Mouse (Mus musculus) left cerebral cortex, postnatal 4 days (tissue): ENCODE measurements around the gene Ttc36. TPM values are rescaled to one million over a fixed set of nuclear protein-coding genes. Genes with fewer than 3 reads are reported as not detected.
"Not testable (repeated sequence)": the region's sequence is repeated elsewhere in the genome, so short reads cannot be mapped to it uniquely, and the experiment has no call there.

ENCODE experiments used
- DNase-seq: peaks from one replicate; pipeline ENCODE4 v3.0.0-alpha.2; 2022
- intact Hi-C: fragments of 180-260 bp; cut with DNase I; formaldehyde crosslinking; loops from one replicate; pipeline ENCODE4 v1.15.1; 2025
- total RNA-seq, 2 experiments: library from RNA; stranded (reverse); gene quantifications; 2 replicates each; pipeline ENCODE4 v1.2.3; 2021

Gene Ttc36
- total RNA-seq, 2 experiments from 2014 or later, result 0.54 to 1.0 TPM

DNA sequence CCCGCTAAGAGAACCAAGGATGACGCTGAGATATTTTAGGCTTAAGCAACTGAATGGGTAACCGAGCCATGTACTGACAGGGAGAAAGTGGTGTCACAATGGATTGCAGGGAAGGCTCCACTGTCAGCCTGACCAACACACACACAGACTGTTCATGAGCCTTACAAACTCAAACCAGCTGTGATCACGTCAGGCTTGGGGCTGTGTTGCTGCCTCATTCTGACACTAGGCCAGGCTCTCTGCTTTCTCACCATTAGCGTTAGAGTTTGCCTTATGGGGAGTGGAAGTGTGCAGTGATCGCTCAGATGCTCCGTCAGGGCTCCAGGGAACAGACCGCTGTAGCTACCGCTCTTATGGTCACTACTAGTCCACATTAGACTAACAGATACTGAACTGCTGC is 10.0 kb downstream of the Ttc36 start:
- intact Hi-C loops, result no loop called here
- no peak for DNase-seq

DNA sequence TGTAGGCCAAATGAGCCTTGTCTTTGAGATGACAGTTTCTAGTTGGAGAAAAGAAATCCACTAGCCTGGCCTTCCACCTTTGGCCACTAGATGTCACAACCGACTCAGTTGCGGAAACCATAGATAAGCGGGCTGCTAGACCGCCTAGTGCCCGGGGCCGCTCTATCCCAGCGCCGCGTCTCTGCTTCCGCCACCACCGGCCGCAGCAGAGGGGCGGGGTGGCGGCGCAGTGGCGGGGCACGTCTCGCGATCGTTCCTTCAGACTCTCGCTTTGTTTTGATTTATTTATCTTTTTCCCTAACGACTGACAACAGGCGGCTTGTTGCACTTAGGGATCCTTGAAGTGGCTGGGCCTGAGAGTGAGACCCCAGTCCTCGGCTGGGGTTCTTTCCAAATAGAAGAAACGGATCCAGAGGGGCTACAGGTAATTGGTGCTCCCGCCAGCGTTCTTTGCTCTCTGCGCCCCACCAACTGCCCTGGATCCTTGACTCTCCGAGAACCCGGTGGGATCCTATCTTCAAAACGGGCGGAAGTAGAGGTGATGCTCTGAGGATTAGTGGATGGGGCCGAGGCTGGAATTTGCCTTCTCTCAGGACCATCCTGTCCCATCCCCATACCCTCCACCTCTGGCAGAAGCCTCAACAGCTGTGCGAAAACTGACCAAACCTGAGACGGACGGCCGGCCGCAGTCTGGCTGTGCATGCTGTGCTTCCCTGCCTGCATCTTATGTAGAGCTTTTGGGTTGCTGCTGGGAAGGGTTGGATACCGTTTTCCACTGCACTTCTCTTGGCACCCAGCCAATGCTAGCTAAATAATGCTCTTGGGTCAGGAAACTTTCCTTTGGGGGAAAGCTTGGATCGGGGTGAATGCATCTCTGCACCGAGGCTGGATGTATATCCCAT is 29.9 kb downstream of the Ttc36 start:
- DNase-seq, result peak; percentile 95
- intact Hi-C loops, result no loop called here

- no peak for DNase-seq
- intact Hi-C loops, result no loop called here
Measured at GRCm38 (mm10) chr9:44772392-44772749, 30.5 kb downstream of the Ttc36 start.

- no peak for DNase-seq
- intact Hi-C loops, result no loop called here
Measured at GRCm38 (mm10) chr9:44771376-44771775, 31.5 kb downstream of the Ttc36 start.

DNA sequence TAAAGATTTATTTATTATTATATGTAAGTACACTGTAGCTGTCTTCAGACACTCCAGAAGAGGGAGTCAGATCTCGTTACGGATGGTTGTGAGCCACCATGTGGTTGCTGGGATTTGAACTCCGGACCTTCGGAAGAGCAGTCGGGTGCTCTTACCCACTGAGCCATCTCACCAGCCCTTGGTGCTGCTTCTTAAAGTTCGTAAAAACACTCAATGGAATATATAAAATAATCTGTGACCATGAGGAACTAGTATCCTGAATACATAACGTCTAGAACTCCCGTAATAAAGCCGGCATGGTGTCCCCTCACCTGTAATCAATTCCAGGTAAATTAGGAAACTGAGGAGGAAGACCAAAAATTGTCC is 34.9 kb downstream of the Ttc36 start:
- DNase-seq, intact Hi-C loops: not testable (repeated sequence)

DNA sequence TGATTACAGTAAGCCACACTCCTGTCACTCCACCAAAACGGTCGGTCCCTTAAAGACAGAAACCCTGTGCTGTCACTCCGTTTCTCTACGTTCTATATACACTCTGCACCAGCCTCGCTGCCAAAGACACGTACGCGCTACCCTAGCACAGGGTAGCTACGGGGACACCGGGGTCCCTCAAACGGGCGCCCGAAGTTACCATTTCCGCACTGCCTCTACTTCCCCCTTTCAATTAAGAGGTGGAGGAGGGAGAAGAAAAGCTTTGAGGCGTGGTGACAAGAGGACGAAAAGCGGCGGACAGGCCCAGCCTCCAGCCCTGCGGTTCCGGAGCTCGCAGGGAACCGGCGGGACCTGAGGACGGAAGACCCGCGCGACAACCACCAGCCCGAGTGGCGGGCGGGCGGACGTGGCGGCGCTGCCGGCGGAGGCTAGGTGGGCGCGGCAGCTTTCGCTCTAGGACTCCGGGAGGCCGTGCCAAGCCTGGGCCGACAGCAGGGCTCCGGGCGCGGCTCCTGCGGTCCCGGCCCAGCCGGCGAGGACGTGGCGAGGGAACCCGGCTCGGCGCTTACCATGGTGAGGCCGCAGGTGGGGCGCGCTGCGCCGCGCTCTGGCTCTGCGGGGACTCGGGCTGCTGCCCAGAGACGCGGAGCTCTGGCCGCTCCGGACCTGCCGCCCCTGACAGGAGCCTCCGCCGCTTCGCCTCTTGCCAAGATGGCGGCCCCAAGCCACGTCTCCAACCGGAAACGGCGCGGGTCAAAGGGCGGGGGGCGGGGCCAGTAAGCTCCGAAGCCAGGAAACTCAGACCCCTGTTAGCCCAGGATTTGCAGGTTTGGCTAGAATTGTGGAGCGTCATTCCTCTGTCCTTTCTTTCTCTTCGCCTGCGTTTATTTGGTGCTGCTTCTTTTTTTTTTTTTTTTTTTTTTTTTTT is 35.5 kb downstream of the Ttc36 start, which contains the start of the genes Arcn1 and Ift46:
TSS of gene Arcn1 (minus strand) at position 745 of the 928 bp plus-strand sequence.
TSS of gene Ift46 (plus strand) at position 808 of the 928 bp plus-strand sequence.
- intact Hi-C loops, result no loop called here
- peak; percentile 88 for DNase-seq

DNA sequence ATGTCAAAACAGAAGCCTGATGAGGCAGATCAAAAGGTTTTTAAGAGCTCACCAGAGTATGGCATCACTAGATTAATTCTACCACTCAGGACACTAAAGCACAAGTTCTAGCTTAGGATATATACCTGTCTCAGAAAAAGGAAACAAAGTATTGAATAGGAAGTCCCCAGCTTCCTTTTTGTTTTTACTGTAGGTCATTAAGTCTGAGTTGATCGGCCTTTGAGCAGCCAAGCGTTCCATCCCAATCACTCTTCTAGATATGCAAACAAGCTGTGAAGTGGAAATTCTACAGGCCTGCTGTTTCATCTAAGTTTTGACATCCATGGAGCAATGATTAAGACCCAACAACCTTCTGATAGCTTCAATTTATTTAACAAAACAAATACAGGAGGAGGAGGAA is 42.0 kb downstream of the Ttc36 start:
- intact Hi-C loops, result no loop called here
- no peak for DNase-seq

Other genes starting within 250 kb of the Ttc36 start
- not detected for gene Cxcr5, start 241.2 kb downstream of the Ttc36 start, total RNA-seq
- gene Ddx6, start 198.2 kb downstream of the Ttc36 start, total RNA-seq, result 100 to 1,000 TPM; 144 to 146 TPM
- not detected for gene Treh, start 129.8 kb downstream of the Ttc36 start, total RNA-seq
- gene Phldb1, start 67.9 kb downstream of the Ttc36 start, total RNA-seq, result 100 to 1,000 TPM; 132 to 141 TPM
- gene Arcn1, start 35.2 kb downstream of the Ttc36 start, total RNA-seq, result 100 to 1,000 TPM; 116 to 122 TPM
- 100 to 1,000 TPM; 111 to 114 TPM for gene Ift46, start 35.2 kb downstream of the Ttc36 start, total RNA-seq
- gene Tmem25, start 3.8 kb downstream of the Ttc36 start, total RNA-seq, result 10 to 100 TPM; 17.9 to 20.1 TPM
- gene Kmt2a, start 78.2 kb upstream of the Ttc36 start, total RNA-seq, result 10 to 100 TPM; 67.5 to 70.0 TPM
- gene Atp5l, start 117.7 kb upstream of the Ttc36 start, total RNA-seq, result 100 to 1,000 TPM; 325 to 329 TPM
- 100 to 1,000 TPM in 1 of 2 experiments, 10 to 100 TPM in 1; 95.1 to 104 TPM for gene Ube4a, start 162.5 kb upstream of the Ttc36 start, total RNA-seq
- not detected for gene Cd3g, start 177.4 kb upstream of the Ttc36 start, total RNA-seq
- not detected for gene Cd3d, start 178.7 kb upstream of the Ttc36 start, total RNA-seq
- not detected for gene Cd3e, start 206.6 kb upstream of the Ttc36 start, total RNA-seq
- 1 to 10 TPM; 1.3 to 1.5 TPM for gene Mpzl2, start 236.7 kb upstream of the Ttc36 start, total RNA-seq